Mouse (Mus musculus) left cerebral cortex, adult 9 months (tissue): ENCODE measurements around the gene Tmcc2.

Source experiments
- DNase-seq, 2 experiments: peaks; one replicate each; pipeline ENCODE4 v3.0.0; 2022; ENCODE audit warnings: low spot score in 2 of 2

The Tmcc2 gene

DNA sequence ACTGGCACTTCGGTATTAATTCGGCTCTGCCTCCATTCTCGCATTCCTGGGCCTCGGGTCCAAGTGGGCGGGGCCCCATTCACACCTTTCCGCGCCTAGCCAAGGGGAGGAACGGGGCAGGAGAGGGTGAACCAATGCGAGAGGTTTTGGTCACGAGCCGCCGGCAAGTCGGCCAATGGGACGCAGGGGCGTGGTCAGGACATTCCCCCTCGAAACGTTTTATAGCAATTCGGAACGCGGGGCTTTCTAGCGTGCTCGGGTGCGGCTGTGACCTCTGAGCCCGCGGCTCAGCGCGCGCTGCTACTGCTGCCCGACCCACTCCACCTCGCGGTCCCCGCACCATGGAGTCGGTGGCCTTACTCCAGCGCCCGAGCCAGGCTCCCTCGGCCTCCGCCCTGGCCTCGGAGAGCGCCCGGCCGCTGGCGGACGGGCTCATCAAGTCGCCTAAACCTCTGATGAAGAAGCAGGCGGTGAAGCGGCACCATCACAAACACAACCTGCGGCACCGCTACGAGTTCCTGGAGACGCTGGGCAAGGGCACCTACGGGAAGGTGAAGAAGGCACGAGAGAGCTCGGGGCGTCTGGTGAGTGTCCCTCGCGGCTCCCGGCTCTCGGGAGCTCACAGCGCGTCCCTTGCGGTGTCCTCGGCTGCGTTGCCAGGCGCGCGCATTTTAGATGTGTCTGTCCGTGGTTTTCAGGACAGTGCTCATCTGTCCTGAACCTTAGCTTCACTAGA is 75.0 kb downstream of the Tmcc2 start, which contains the start of gene Nuak2:
Gene Nuak2 (plus strand): TSS at position 238 of the 736 bp plus-strand sequence.
- peak in 1 of 2 experiments; percentile 75 for DNase-seq

DNA sequence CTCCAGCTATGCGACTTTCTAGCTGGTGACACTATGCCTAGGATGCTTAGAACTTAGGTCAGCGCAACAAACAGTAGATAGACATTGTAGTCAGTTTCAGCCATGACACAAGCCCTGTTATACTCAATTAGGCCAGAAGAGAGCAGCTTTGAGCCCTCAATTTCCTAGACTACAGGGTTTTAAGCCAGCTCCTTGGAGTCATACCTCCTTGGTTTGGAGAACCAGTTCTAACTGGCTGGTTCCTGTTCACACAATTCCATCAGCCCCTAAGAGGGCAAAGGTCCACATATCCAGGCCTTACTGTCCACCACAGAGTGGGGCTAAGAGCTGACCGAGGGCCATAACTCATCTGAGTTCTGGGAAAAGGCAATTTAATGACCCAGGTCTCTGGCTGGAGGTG is 78.4 kb downstream of the Tmcc2 start:
- DNase-seq, result peak in 1 of 2 experiments; percentile 64

DNA sequence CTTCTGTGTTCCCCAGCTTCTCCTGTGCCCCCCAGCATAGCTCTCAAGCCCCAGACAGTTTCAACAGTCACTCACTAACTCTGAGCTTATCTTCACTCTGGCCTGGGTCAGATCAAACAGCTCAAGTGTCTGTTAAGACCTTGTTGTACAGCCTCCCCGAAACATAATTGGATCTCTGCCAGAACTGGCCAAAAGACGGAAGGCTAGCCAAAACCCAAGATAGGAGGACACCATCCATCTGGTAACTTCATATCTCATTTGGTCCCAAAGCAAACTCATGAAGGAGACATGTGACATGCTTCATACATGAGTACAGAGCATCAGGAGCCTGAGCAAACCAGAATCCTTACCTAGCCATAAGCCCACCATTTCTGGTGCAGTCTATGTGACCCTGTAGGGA is 79.0 kb downstream of the Tmcc2 start:
- DNase-seq, result no peak

DNA sequence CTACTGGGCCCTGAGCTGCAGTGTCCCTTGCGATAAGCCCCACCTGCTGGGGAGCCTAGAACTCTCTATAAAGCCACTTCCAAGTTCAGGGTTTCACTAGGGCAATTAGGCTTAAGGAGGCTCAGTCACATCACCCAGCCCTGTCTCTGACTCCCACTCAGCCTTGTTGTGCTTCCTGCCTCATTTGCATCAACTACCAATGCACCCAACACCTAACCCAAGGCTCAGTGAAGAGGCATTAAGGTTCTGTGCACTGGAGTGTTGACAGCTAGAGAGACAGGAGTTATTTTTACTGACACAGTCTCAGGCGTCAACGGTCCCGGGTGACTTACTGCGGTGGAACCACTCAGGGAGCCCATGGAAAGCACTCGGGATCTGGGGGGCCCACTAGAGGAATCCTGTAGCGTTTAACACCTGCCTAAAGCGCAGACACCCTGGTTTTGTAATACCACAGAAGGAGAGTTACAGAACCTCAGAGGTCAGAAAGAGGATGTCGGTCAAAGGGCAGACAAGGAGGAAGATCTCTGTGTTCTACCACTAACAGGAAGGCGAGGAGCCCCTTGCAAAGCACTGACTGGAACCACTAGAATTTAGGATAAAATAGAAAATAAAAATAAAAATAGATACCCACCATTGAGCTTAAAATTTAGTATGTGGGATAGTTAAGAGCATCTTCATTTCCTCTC is 79.8 kb downstream of the Tmcc2 start:
- no peak for DNase-seq

GRCm38 (mm10) chr1:132310754-132311153 is 80.3 kb downstream of the Tmcc2 start:
- no peak for DNase-seq

GRCm38 (mm10) chr1:132308674-132309073 is 82.4 kb downstream of the Tmcc2 start:
- DNase-seq, result no peak

DNA sequence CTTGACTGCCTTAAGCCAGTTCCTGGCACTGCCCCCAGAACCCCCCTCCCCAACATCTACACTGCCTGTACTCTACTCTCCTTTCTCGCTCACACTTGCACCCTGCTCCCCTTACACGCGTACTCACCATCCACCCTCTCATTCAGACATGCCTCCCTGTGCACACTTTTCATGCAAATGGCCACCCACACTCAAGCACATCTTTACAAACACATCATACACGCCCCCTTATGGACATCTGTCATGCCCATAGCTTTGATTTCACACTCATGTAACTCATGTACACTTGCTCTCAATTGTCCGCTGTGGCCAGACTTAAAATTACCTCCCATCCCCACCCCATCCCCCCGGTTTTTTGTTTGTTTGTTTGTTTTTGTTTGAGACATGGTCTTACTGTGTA is 83.1 kb downstream of the Tmcc2 start:
- DNase-seq, result no peak

DNA sequence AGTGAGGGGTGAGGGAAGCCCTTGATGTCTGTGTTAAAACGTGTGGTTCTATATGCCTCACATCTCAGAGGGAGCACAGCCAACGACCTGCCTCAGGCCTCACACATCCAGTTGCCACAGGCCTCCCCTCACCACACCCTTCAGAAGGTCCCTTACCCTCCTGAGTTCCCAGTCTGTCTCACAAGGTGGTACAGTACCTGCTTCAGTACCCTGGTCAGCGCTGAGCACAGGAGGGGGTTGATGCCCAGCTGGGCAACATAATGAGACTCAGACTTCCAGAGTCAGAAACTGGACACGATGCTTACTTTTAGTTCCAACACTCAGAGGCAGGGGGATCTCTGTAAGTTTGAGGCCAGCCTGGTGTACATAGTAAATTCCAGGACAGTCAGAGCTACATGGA is 84.3 kb downstream of the Tmcc2 start:
- DNase-seq, result no peak
